Mouse (Mus musculus): ENCODE results near the gene Mavs.

DNA sequence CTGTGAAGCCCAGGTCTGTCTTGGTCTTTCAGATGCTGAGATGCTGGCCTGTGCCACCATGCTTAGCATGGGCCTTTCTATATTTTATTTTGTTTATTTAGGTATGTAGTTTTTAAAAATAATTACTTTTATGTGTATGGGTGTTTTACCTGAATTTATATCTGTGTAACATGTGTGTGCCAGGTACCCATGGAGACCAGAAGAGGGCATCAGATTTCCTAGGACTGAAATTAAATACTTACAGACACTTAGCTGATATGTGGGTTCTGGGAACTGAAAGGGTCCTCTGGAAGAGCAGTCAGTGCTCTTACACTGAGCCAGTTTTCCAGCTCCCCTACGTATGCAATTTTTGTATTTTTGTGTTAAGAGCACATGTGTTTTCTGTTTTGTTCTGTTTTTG lies 52.4 kb downstream of the Mavs start:
- peak; percentile 31; the same call in 1 of the 2 replicates for TF ChIP-seq CTCF (IDR thresholded peaks at IDR 0.05; ENCODE audit: low read depth)
- TF ChIP-seq EP300 (IDR thresholded peaks at IDR 0.05; ENCODE audit: low read depth) = no peak

Data from heart, postnatal 0 days (tissue).